Mouse (Mus musculus): ENCODE results near the gene Slc16a10. TPM values are rescaled to one million over a fixed set of nuclear protein-coding genes. Genes with fewer than 3 reads are reported as not detected.

Slc16a10 gene
- polyA plus RNA-seq, 1 experiment from 2014 or later: 16.9 TPM

- H3K4me2 ChIP-seq (replicated peaks): no peak overlapping the region
- WGBS: 92% methylated on average over 2 of the region's 2 CpGs
Observed at GRCm38 (mm10) chr10:40161236-40161635, 19.2 kb upstream of the Slc16a10 start.

GRCm38 (mm10) chr10:40152550-40152857, 10.4 kb upstream of the Slc16a10 start:
- Histone ChIP-seq H3K4me1 (replicated peaks; ENCODE audit: control insufficient read depth, insufficient read depth, low read length) (no peaks in the 10 kb centered on the region), H3K36me3 (replicated peaks; ENCODE audit: control insufficient read depth, insufficient read depth) (no peaks in the 10 kb centered on the region), H3K9me3 (ENCODE audit: control insufficient read depth, low read length) (no peaks in the 10 kb centered on the region), H3K4me2 (replicated peaks) (no peak overlapping the region), H3K27ac (no peak overlapping the region), H3K9ac (no peak overlapping the region), H3K27me3 (ENCODE audit: control insufficient read depth, insufficient read depth, low read length) (no peaks in the 10 kb centered on the region), H3K4me3 (replicated peaks; ENCODE audit: low read length) (no peak overlapping the region)
- ATAC-seq (ENCODE audit: low FRiP score): no peak
- no peak for DNase-seq (ENCODE audit: low spot score)
- 76% methylated on average over 4 of the region's 4 CpGs for WGBS

More at GRCm38 (mm10) chr10:40161236-40161635, 19.2 kb upstream of the Slc16a10 start:
- ATAC-seq (ENCODE audit: low FRiP score) (no peak), DNase-seq (ENCODE audit: low spot score) (no peak)
- Histone ChIP-seq H3K4me1 (replicated peaks; ENCODE audit: control insufficient read depth, insufficient read depth, low read length) (no peaks in the 10 kb centered on the region), H3K9me3 (ENCODE audit: control insufficient read depth, low read length) (no peaks in the 10 kb centered on the region), H3K27ac (no peak overlapping the region), H3K27me3 (ENCODE audit: control insufficient read depth, insufficient read depth, low read length) (no peaks in the 10 kb centered on the region), H3K9ac (no peak overlapping the region), H3K36me3 (replicated peaks; ENCODE audit: control insufficient read depth, insufficient read depth) (no peaks in the 10 kb centered on the region), H3K4me3 (replicated peaks; ENCODE audit: low read length) (no peak overlapping the region)

- DNase-seq (ENCODE audit: low spot score): no peak
- Histone ChIP-seq H3K9me3 (ENCODE audit: control insufficient read depth, low read length) (no peaks in the 10 kb centered on the region), H3K27me3 (ENCODE audit: control insufficient read depth, insufficient read depth, low read length) (no peaks in the 10 kb centered on the region), H3K9ac (no peak overlapping the region), H3K4me3 (replicated peaks; ENCODE audit: low read length) (no peak overlapping the region), H3K4me2 (replicated peaks) (no peak overlapping the region), H3K36me3 (replicated peaks; ENCODE audit: control insufficient read depth, insufficient read depth) (no peaks in the 10 kb centered on the region), H3K4me1 (replicated peaks; ENCODE audit: control insufficient read depth, insufficient read depth, low read length) (no peaks in the 10 kb centered on the region), H3K27ac (no peak overlapping the region)
- no peak for ATAC-seq (ENCODE audit: low FRiP score)
- 75% methylated on average over 8 of the region's 8 CpGs for WGBS
Observed at GRCm38 (mm10) chr10:40151852-40152549, 9.9 kb upstream of the Slc16a10 start.

- Histone ChIP-seq H3K27ac (no peak overlapping the region), H3K4me3 (replicated peaks; ENCODE audit: low read length) (no peak overlapping the region), H3K4me2 (replicated peaks) (no peak overlapping the region), H3K4me1 (replicated peaks; ENCODE audit: control insufficient read depth, insufficient read depth, low read length) (no peaks in the 10 kb centered on the region), H3K9ac (no peak overlapping the region), H3K9me3 (ENCODE audit: control insufficient read depth, low read length) (no peaks in the 10 kb centered on the region), H3K27me3 (ENCODE audit: control insufficient read depth, insufficient read depth, low read length) (no peaks in the 10 kb centered on the region), H3K36me3 (replicated peaks; ENCODE audit: control insufficient read depth, insufficient read depth) (no peaks in the 10 kb centered on the region)
- ATAC-seq (ENCODE audit: low FRiP score): no peak
- DNase-seq (ENCODE audit: low spot score): no peak
- WGBS: 96% methylated on average over 5 of the region's 5 CpGs
Observed at GRCm38 (mm10) chr10:40149584-40150145, 7.6 kb upstream of the Slc16a10 start.

- 94% methylated on average over 8 of the region's 8 CpGs for WGBS
Observed at GRCm38 (mm10) chr10:40147325-40148059, 5.4 kb upstream of the Slc16a10 start.

GRCm38 (mm10) chr10:40146451-40146850, 4.4 kb upstream of the Slc16a10 start:
- Histone ChIP-seq H3K36me3 (replicated peaks; ENCODE audit: control insufficient read depth, insufficient read depth) (no peaks in the 10 kb centered on the region), H3K9me3 (ENCODE audit: control insufficient read depth, low read length) (no peaks in the 10 kb centered on the region), H3K4me1 (replicated peaks; ENCODE audit: control insufficient read depth, insufficient read depth, low read length) (no peaks in the 10 kb centered on the region), H3K9ac (no peak overlapping the region), H3K4me2 (replicated peaks) (no peak overlapping the region), H3K27me3 (ENCODE audit: control insufficient read depth, insufficient read depth, low read length) (no peaks in the 10 kb centered on the region), H3K27ac (no peak overlapping the region), H3K4me3 (replicated peaks; ENCODE audit: low read length) (no peak overlapping the region)
- no peak for DNase-seq (ENCODE audit: low spot score)
- no peak for ATAC-seq (ENCODE audit: low FRiP score)
- 93% methylated on average over 3 of the region's 3 CpGs for WGBS

More at GRCm38 (mm10) chr10:40147325-40148059, 5.4 kb upstream of the Slc16a10 start:
- ATAC-seq (ENCODE audit: low FRiP score) (no peak), DNase-seq (ENCODE audit: low spot score) (no peak)
- no peak overlapping the region for H3K4me3 ChIP-seq (replicated peaks; ENCODE audit: low read length)
- no peak overlapping the region for H3K4me2 ChIP-seq (replicated peaks)
- H3K9me3 ChIP-seq (ENCODE audit: control insufficient read depth, low read length): no peaks in the 10 kb centered on the region
- no peaks in the 10 kb centered on the region for H3K36me3 ChIP-seq (replicated peaks; ENCODE audit: control insufficient read depth, insufficient read depth)
- H3K9ac ChIP-seq: no peak overlapping the region
- H3K27me3 ChIP-seq (ENCODE audit: control insufficient read depth, insufficient read depth, low read length): no peaks in the 10 kb centered on the region
- H3K4me1 ChIP-seq (replicated peaks; ENCODE audit: control insufficient read depth, insufficient read depth, low read length): no peaks in the 10 kb centered on the region
- H3K27ac ChIP-seq: no peak overlapping the region

GRCm38 (mm10) chr10:40144815-40145214, 2.8 kb upstream of the Slc16a10 start:
- no peak for DNase-seq (ENCODE audit: low spot score)
- H3K9me3 ChIP-seq (ENCODE audit: control insufficient read depth, low read length): no peaks in the 10 kb centered on the region
- no peak overlapping the region for H3K27ac ChIP-seq
- no peaks in the 10 kb centered on the region for H3K4me1 ChIP-seq (replicated peaks; ENCODE audit: control insufficient read depth, insufficient read depth, low read length)
- H3K36me3 ChIP-seq (replicated peaks; ENCODE audit: control insufficient read depth, insufficient read depth): no peaks in the 10 kb centered on the region
- H3K27me3 ChIP-seq (ENCODE audit: control insufficient read depth, insufficient read depth, low read length): no peaks in the 10 kb centered on the region
- H3K4me3 ChIP-seq (replicated peaks; ENCODE audit: low read length): no peak overlapping the region
- no peak overlapping the region for H3K9ac ChIP-seq
- no peak overlapping the region for H3K4me2 ChIP-seq (replicated peaks)
- ATAC-seq (ENCODE audit: low FRiP score): no peak
- WGBS: 96% methylated on average over 1 of the region's 1 CpGs

- no peak for DNase-seq (ENCODE audit: low spot score)
- 27% methylated on average over 27 of the region's 27 CpGs for WGBS
Observed at GRCm38 (mm10) chr10:40141016-40141851, 824 bp downstream of the Slc16a10 start.

GRCm38 (mm10) chr10:40139646-40140045, 2.4 kb downstream of the Slc16a10 start:
- no peaks in the 10 kb centered on the region for H3K27me3 ChIP-seq (ENCODE audit: control insufficient read depth, insufficient read depth, low read length)
- no peak overlapping the region for H3K4me3 ChIP-seq (replicated peaks; ENCODE audit: low read length)
- no peak overlapping the region for H3K4me2 ChIP-seq (replicated peaks)
- ATAC-seq (ENCODE audit: low FRiP score) (no peak), DNase-seq (ENCODE audit: low spot score) (no peak)
- no peak overlapping the region for H3K27ac ChIP-seq
- H3K4me1 ChIP-seq (replicated peaks; ENCODE audit: control insufficient read depth, insufficient read depth, low read length): no peaks in the 10 kb centered on the region
- no peak overlapping the region for H3K9ac ChIP-seq
- H3K36me3 ChIP-seq (replicated peaks; ENCODE audit: control insufficient read depth, insufficient read depth): no peaks in the 10 kb centered on the region
- WGBS: 88% methylated on average over 4 of the region's 4 CpGs
- no peaks in the 10 kb centered on the region for H3K9me3 ChIP-seq (ENCODE audit: control insufficient read depth, low read length)

More at GRCm38 (mm10) chr10:40141016-40141851, 824 bp downstream of the Slc16a10 start:
- Histone ChIP-seq H3K36me3 (replicated peaks; ENCODE audit: control insufficient read depth, insufficient read depth) (no peaks in the 10 kb centered on the region), H3K9me3 (ENCODE audit: control insufficient read depth, low read length) (no peaks in the 10 kb centered on the region), H3K4me1 (replicated peaks; ENCODE audit: control insufficient read depth, insufficient read depth, low read length) (no peaks in the 10 kb centered on the region), H3K27ac (no peak overlapping the region), H3K9ac (peak overlapping the region; percentile 60), H3K27me3 (ENCODE audit: control insufficient read depth, insufficient read depth, low read length) (no peaks in the 10 kb centered on the region), H3K4me3 (replicated peaks; ENCODE audit: low read length) (peak overlapping the region; percentile 60), H3K4me2 (replicated peaks) (peak overlapping the region; percentile 60)
- peak; percentile 33; the same call in 1 of the 2 replicates for ATAC-seq (ENCODE audit: low FRiP score)

All from hindbrain, embryonic 14.5 days (tissue).